Mouse (Mus musculus): ENCODE data around the gene Atp6v0a1. TPM values are rescaled to one million over a fixed set of nuclear protein-coding genes. Genes with fewer than 3 reads are reported as not detected.
A peak's percentile ranks its signal among the peaks of the same experiment; 100 is the strongest.

The Atp6v0a1 gene
- total RNA-seq, 2 experiments from 2014 or later = 442 to 461 TPM

DNA sequence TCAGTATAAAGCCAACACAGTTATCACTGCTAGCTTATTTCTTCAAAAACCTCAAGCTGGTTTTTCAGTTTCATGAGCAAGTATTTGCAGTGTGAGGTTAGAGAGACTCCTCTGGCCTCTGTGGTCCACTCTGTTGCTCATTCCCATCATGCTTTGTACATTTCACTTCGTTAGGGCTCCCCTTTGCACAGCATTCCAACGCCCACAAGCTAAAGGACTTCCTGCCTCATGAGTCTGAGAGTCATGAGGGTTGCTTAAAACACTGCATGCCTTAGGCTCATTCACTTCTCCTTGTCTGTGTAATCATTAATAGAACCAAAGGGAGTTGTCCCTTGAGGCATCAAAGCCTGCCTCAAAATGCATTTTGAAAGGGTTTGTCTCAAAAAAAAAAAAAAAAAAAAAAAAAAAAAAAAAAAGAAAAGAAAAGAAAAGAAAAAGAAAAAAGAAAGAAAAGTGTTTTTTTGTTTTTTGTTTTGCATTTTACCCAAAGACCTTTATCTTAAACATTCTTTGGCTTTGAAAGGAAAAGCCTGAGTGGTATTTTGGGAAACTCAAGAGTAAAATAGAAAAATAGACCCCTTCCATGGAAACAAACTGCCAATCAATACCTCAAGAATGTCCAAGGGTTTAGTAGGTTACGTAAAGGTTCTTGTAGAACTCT lies 6.1 kb upstream of the Atp6v0a1 start:
- intact Hi-C loops (cut with DNase I) = loop anchor here (10.0 kb wide), 1 partner anchor 172 kb away; the partner anchor contains the start of genes Ccr10, Cntnap1 and Plekhh3
- Histone ChIP-seq H3K4me3 (no peak overlapping the region), H3K27ac (no peak overlapping the region)
- no peak for TF ChIP-seq CTCF (IDR thresholded peaks at IDR 0.05)
- DNase-seq (ENCODE audit: extremely low spot score in 1 of 2, low spot score in 2 of 2) = no peak

DNA sequence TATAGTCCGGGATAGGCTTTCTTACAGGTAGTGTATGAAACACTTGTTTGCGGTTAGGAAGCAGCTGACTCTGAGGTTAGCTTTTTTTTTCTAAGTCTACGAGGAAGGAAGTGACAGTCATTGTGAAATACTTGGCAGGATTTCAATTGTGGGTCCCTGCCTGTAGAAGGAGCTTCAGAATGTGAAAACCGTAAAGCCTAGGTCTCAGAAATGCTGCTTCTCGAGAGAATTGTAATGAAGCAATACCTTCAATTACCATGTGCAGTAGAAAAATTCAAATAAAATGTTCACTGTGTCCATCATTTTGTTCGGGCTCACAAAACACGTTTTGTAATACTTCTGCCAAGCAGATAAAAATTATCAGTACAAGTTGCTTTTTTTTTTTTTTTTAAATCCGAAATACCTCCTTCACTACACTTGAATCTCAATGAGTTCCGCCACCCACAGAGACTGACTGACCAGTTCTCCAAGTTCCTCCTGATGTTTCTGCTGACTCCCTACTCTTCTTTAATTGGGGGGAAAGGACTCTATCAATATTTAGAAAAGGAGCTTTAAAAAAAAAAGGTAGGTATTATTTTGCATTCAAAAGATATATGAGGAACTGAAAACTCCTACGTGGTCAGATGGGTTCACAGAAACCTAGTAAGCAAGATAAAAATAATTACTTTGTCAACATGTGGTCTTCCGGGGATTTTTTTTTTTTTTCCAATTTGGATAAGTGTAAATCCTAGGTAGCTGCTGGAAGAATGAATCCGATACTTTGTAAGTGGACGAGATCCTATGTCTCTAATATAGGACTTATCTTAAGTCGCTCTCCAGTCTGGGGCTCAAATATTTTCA lies 826 bp upstream of the Atp6v0a1 start:
- no peak for TF ChIP-seq CTCF (IDR thresholded peaks at IDR 0.05)
- no peak for DNase-seq (ENCODE audit: extremely low spot score in 1 of 2, low spot score in 2 of 2)
- H3K4me3 ChIP-seq = peak overlapping the region; percentile 66
- intact Hi-C loops (cut with DNase I) = loop anchor here (10.0 kb wide), 1 partner anchor 166 kb away; the partner anchor contains the start of genes Ccr10, Cntnap1 and Plekhh3
- H3K27ac ChIP-seq = peak overlapping the region; percentile 90

DNA sequence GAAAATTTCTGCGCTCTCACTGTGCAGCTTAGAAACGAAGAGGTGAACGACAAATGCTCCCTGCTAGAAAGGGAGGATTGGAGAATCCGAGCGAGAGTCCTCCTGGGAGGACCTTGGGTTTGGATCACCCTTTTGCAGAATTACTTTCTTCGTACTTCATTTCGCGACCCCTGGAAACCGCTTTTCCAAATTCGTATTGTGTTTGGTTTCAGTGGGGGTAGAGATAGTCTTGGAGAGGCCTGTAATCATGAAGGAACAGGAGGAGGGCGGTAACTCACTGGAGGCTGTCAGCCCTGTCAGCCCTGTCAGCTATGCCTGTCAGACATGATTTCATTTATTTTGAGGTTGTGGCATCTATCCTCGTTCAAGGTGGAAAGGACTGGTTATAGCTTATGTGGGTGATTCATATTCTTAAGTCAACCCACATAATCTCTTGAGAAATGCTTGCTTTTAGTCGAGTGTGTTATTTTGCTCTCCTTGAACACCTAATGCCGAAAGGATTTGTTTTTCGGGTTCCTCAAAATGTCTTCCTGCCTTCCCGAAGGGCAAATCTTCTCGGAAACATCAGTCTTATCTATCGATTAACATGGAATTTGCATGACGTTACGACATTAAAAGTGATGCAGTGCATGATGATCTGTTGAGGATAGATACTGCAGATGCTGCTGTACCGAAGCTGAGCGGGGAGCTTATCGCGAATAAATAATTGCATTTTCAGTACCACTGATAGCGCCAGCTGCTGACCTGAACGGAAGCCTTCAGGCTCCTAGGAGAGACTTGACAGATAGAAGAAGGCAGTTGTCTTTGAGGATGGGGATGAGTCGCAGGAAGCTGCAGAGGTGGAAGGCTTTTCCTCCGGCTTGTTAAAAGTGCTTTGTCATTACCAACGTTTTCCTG lies 884 bp downstream of the Atp6v0a1 start:
- intact Hi-C loops (cut with DNase I) = loop anchor here (2.0 to 10.0 kb wide), 2 partner anchors 27 to 165 kb away; partner anchors contain the start of genes Ccr10, Cntnap1 and Plekhh3
- peak overlapping the region; percentile 66 for H3K4me3 ChIP-seq
- no peak; the same call in 1 of the 2 replicates for TF ChIP-seq CTCF (IDR thresholded peaks at IDR 0.05)
- H3K27ac ChIP-seq = peak overlapping the region; percentile 91
- DNase-seq (ENCODE audit: extremely low spot score in 1 of 2, low spot score in 2 of 2) = peak; percentile 17 to 32

DNA sequence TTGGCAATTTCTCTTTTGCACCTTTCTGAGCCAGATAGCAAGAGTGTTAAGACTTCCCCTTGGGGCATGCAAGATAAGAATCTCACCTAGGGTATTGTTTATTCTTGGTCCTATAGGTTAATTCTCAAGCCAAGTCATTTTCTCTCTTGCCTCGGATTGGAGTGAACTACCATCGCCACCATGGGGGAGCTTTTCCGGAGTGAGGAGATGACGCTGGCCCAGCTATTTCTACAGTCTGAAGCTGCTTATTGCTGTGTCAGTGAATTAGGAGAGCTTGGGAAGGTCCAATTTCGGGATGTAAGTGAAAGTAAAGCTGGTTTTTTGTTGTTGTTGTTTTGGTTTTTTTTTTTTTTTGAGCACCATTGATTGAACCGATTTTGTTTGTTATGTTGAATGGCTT lies 2.4 kb downstream of the Atp6v0a1 start:
- no peak for TF ChIP-seq CTCF (IDR thresholded peaks at IDR 0.05)
- intact Hi-C loops (cut with DNase I) = loop anchor here (2.0 kb wide), 1 partner anchor 29 kb away; no protein-coding TSS in a partner anchor
- H3K4me3 ChIP-seq = peak overlapping the region; percentile 66
- no peak overlapping the region; the same call in 1 of the 2 replicates for H3K27ac ChIP-seq
- DNase-seq (ENCODE audit: extremely low spot score in 1 of 2, low spot score in 2 of 2) = no peak

DNA sequence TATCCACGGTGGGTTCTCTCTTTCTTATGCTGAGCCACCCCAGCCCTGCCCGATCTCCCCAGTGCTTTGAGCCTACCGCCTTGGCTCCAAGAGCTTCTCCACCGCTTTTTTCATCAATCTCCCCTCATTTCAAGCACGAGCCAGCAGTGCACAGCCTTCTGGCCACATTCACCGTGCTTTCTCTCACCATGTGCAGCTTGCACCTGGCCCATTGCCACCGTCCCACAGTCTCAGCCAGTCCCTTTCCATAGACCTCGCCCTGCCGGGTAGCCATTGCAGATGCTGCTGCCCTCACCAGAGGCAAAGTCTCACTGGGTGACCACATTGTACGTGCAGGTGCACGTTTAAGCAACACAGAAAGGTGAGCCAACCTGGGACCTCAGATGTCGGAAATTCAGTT lies 14.1 kb downstream of the Atp6v0a1 start:
- no peak overlapping the region for H3K27ac ChIP-seq
- no peak for DNase-seq (ENCODE audit: extremely low spot score in 1 of 2, low spot score in 2 of 2)
- no peak overlapping the region for H3K4me3 ChIP-seq
- no peak for TF ChIP-seq CTCF (IDR thresholded peaks at IDR 0.05)
- intact Hi-C loops (cut with DNase I) = no loop called here

DNA sequence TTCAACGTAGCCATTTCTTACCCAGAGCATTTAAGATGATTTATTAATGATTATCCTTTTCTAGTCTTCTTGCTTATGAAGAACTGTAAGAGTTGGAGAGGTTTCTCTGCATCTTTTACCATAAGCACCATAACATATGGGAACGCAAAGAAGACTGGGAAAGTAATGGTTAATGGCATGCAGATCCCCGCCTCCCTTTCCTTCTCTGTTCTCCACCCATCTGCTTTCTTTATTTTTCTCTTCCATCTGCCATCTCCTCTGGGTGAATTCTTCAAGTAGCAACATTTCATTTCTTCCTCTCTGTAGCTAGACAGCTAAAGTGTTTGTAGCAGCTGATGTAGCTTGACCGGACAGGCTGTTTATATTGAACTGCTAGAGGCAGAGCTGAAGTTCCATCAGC lies 14.7 kb downstream of the Atp6v0a1 start:
- DNase-seq (ENCODE audit: extremely low spot score in 1 of 2, low spot score in 2 of 2) = no peak
- H3K4me3 ChIP-seq = no peak overlapping the region
- H3K27ac ChIP-seq = no peak overlapping the region
- intact Hi-C loops (cut with DNase I) = no loop called here
- no peak for TF ChIP-seq CTCF (IDR thresholded peaks at IDR 0.05)

DNA sequence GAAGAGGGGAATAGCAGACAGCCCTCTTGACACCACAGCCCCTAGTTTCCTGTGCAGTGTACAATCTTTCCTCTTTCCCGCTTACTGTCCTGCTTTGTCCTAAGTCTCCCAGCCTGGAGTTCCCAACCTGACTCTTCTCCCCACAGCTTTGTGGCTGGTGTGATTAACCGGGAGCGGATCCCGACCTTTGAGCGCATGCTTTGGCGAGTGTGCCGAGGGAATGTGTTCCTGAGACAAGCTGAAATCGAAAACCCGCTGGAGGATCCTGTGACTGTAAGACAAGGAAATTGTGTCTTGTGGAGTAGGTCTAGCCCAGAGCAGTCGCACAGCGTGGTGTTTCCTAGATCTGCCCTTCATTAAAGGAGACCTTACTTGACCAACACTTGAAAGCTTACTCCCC lies 17.9 kb downstream of the Atp6v0a1 start:
- Histone ChIP-seq H3K27ac (no peak overlapping the region), H3K4me3 (no peak overlapping the region)
- intact Hi-C loops (cut with DNase I) = no loop called here
- no peak for DNase-seq (ENCODE audit: extremely low spot score in 1 of 2, low spot score in 2 of 2)
- no peak for TF ChIP-seq CTCF (IDR thresholded peaks at IDR 0.05)

DNA sequence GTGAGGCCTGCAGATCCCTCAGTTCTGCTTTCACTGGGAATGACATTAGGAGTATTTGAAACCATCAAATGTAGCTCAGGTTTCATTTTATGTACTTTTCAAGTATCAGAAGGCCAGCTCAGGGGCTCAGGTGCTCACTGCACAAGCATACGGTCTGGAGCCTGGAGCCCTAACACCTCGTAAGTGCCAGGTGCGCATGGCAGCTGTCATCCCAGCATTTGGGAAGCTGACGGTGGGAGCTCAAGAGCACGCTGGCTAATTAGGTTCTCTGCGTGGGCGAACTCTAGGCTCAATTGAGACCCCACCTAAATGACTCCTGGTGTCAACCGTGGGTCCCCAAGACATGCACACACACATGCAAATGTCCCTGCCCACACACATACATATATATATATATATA lies 20.1 kb downstream of the Atp6v0a1 start:
- Histone ChIP-seq H3K4me3 (no peak overlapping the region), H3K27ac (no peak overlapping the region; the same call in 1 of the 2 replicates)
- DNase-seq (ENCODE audit: extremely low spot score in 1 of 2, low spot score in 2 of 2) = no peak
- intact Hi-C loops (cut with DNase I) = no loop called here
- no peak for TF ChIP-seq CTCF (IDR thresholded peaks at IDR 0.05)

DNA sequence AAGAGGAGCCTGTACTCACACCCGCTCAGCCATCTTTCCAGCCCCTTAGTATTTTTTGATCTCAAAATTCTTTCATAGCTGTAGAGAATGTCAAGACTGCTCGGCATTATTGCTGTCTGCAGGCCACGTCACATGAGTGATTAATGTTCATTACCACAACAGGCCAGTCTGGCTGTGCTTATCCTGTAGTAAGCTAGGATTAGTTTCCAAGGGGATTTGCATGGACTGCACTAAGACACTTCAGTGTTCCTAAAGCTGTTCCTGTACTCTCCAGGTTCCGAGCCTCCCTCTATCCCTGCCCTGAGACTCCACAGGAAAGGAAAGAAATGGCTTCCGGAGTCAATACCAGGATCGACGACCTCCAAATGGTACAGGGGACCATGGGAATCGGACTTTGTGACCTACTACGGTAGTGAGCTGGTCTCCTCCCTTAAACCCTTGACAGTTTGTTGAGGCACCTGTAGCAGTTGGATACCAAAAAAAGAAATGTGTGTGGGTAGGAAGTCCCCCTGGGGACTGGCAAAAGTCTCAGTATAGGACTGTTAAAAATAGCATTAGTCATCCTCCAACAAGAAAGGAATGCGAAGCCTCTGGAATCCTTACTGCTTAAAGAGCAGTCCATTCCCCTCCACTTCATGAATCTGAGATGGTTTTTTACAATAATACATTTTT lies 21.0 kb downstream of the Atp6v0a1 start:
- Histone ChIP-seq H3K27ac (peak overlapping the region; percentile 44), H3K4me3 (no peak overlapping the region)
- TF ChIP-seq CTCF (IDR thresholded peaks at IDR 0.05) = no peak
- no peak for DNase-seq (ENCODE audit: extremely low spot score in 1 of 2, low spot score in 2 of 2)
- intact Hi-C loops (cut with DNase I) = loop anchor here (2.0 kb wide), 1 partner anchor 15 kb away; no protein-coding TSS in a partner anchor

DNA sequence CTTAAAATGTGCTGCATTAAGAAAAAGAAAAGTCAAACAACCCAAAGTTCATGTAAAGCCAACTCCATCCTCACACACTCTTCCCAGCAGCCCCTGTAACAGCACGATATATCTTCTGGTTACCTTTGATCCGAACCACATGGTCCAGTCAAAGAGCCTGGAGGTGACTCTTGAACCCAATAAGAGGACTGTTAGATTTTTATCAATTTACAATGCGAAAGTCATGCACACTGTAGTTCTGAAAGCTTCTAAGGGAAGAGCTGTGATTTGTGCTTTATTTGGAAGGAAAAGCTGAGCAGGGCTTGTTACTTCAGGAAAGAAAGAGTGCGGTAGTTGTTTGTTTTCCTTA lies 21.5 kb downstream of the Atp6v0a1 start:
- Histone ChIP-seq H3K4me3 (no peak overlapping the region), H3K27ac (no peak overlapping the region; the same call in 1 of the 2 replicates)
- DNase-seq (ENCODE audit: extremely low spot score in 1 of 2, low spot score in 2 of 2) = no peak
- intact Hi-C loops (cut with DNase I) = loop anchor here (2.0 kb wide), 1 partner anchor 14 kb away; no protein-coding TSS in a partner anchor
- TF ChIP-seq CTCF (IDR thresholded peaks at IDR 0.05) = no peak

DNA sequence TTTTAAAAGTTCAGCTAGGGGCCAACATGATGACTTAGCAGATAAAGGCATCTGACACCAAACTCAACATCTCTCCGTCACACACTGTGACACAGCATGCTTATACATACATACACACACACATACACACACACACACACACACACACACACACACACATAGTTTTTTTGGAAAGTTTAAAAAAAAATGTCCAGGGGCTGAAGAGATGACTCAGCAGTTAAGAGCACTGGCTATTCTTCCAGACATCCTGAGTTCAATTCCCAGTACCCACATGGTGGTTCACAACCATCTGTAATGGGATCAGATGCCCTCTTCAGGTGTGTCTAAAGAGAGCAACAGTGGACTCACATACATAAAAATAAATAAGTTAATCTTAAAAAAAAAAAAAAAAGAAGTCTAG lies 22.2 kb downstream of the Atp6v0a1 start:
- no peak for DNase-seq (ENCODE audit: extremely low spot score in 1 of 2, low spot score in 2 of 2)
- no peak overlapping the region for H3K4me3 ChIP-seq
- intact Hi-C loops (cut with DNase I) = loop anchor here (2.0 kb wide), 1 partner anchor 13 kb away; no protein-coding TSS in a partner anchor
- H3K27ac ChIP-seq = no peak overlapping the region
- TF ChIP-seq CTCF (IDR thresholded peaks at IDR 0.05) = no peak
